Mouse (Mus musculus) forebrain, embryonic 10.5 days (tissue): Measurements from ENCODE around the gene Carmil3. TPM values are rescaled to one million over a fixed set of nuclear protein-coding genes. Genes with fewer than 3 reads are reported as not detected.

Experiments used
- DNase-seq: peaks from one replicate; pipeline ENCODE4 v3.0.0-alpha.2; 2017; ENCODE audit warnings: low spot score; ENCODE audit errors: extremely low spot score
- H3K27ac ChIP-seq: fragments of 300-500 bp; sonication (generic); 2 replicates; pipeline ENCODE4 v1.5.1; 2016; ENCODE audit warnings: mild to moderate bottlenecking
- H3K27me3 ChIP-seq: fragments of 300-500 bp; sonication (generic); 2 replicates; pipeline ENCODE4 v1.6.1; 2016; ENCODE audit warnings: mild to moderate bottlenecking; ENCODE audit not compliant: poor library complexity, severe bottlenecking
- H3K36me3 ChIP-seq: fragments of 300-500 bp; sonication (generic); replicated peaks from 2 replicates; pipeline ENCODE4 v1.6.1; 2016; ENCODE audit warnings: mild to moderate bottlenecking, moderate library complexity
- H3K4me1 ChIP-seq: fragments of 300-500 bp; sonication (generic); 2 replicates; pipeline ENCODE4 v1.6.1; 2016
- H3K4me3 ChIP-seq: fragments of 300-500 bp; sonication (generic); 2 replicates; pipeline ENCODE4 v1.5.1; 2016; ENCODE audit warnings: mild to moderate bottlenecking, moderate library complexity
- H3K9me3 ChIP-seq: fragments of 300-500 bp; sonication (generic); 2 replicates; pipeline ENCODE4 v1.6.1; 2016; ENCODE audit warnings: mild to moderate bottlenecking, moderate library complexity
- WGBS: fragments of 180-500 bp; shearing (Covaris S2); methylation state at CpG from one replicate; pipeline ENCODE4 v1.1.7; 2016; 5-methylcytosine and 5-hydroxymethylcytosine counted together
- polyA plus RNA-seq: library from polyadenylated mRNA; unstranded; fragments of >200 nt; fragmentation: Nextera tagmentation; extraction: Ambion mirVana; gene quantifications from 2 replicates; pipeline ENCODE4 v1.2.1, GENCODE M21; 2016

Gene Carmil3
- polyA plus RNA-seq, 1 experiment from 2014 or later = 5.1 TPM

DNA sequence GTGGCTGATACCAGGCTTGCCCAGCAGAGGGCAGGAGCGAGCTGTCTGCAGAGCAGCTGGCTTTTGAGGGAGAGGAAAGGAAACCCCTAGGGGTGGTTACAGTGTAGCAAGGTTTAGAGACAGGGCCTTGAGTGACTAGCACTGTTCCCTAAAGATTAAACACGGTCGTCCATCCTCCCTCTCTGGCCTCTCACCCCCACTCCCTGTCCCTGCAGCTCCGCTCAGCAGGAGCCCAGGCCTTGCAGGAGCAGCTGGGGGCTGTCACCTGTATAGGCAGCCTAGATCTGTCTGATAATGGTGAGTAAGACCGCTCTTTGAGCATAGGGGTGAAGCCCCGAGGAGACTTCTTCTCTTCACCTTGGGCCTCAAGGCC lies 7.0 kb downstream of the Carmil3 start:
- H3K36me3 ChIP-seq = peaks cover 76% of the 10 kb centered on the region
- WGBS = 37% methylated on average over 6 of the region's 6 CpGs

DNA sequence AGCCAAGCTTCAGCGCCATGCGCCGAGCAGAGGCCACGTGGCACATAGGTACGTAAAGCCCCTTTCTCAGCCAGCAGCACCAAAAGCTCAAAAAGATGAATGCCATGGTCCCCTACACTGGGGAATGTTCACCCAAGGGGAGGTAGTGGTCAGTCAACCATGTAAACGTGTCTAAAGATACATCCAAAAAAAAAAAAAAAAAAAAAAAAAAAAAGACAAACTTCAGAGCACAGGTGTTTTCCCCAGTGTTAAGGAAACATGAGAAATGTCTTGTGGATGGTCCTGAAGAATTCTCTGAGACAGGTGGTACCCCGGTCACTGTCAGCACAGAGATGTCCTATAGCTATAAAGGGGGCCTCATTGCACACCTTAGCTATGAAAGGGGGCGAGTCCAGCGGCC lies 15.2 kb downstream of the Carmil3 start:
- Histone ChIP-seq H3K4me3 (no peak overlapping the region), H3K27ac (no peak overlapping the region), H3K27me3 (peaks cover 3% of the 10 kb centered on the region; the same call in 1 of the 2 replicates), H3K4me1 (peaks cover 5% of the 10 kb centered on the region; the same call in 1 of the 2 replicates), H3K36me3 (peaks cover 24% of the 10 kb centered on the region), H3K9me3 (no peaks in the 10 kb centered on the region)
- DNase-seq = no peak
- 88% methylated on average over 9 of the region's 9 CpGs for WGBS

More for the DNA sequence above, 7.0 kb downstream of the Carmil3 start:
- Histone ChIP-seq H3K4me1 (peaks cover 8% of the 10 kb centered on the region; the same call in 1 of the 2 replicates), H3K27ac (peak overlapping the region; percentile 60; the same call in 1 of the 2 replicates), H3K27me3 (peaks cover 3% of the 10 kb centered on the region; the same call in 1 of the 2 replicates), H3K4me3 (0 out of 2 replicates have a peak overlapping the region, but pooled peaks have one; percentile 5), H3K9me3 (no peaks in the 10 kb centered on the region)
- peak; percentile 85 for DNase-seq

- Histone ChIP-seq H3K27me3 (peaks cover 19% of the 10 kb centered on the region), H3K36me3 (peaks cover 6% of the 10 kb centered on the region; the same call in 1 of the 2 replicates), H3K27ac (no peak overlapping the region), H3K4me1 (peaks cover 13% of the 10 kb centered on the region; the same call in 1 of the 2 replicates), H3K4me3 (no peak overlapping the region), H3K9me3 (no peaks in the 10 kb centered on the region)
- no peak for DNase-seq
- 64% methylated on average over 7 of the region's 7 CpGs for WGBS
Observed at GRCm38 (mm10) chr14:55507801-55508200, 17.4 kb downstream of the Carmil3 start.

DNA sequence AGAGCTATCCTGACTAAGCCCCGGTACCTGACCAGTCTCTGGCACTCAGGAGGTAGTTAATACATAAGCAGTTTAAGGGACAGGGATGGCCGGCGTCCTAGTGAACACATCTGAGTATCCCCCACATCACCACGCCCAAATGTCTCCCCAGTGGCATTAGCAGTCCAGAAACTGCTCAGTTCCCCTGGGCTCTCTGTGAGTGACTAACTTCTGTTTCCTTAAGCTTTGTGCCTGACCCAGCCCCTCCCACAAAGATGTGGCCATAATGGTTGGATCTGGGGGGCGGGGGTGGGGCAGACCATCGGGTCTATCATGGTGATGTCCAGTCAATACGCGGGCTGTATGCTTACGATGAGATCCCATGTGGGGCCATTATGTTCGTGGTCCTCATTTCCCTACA lies 19.1 kb downstream of the Carmil3 start:
- Histone ChIP-seq H3K27ac (no peak overlapping the region), H3K27me3 (peaks cover 22% of the 10 kb centered on the region), H3K4me1 (peaks cover 13% of the 10 kb centered on the region; the same call in 1 of the 2 replicates), H3K4me3 (no peak overlapping the region), H3K9me3 (no peaks in the 10 kb centered on the region), H3K36me3 (no peaks in the 10 kb centered on the region)
- no peak for DNase-seq
- WGBS = 86% methylated on average over 10 of the region's 10 CpGs

DNA sequence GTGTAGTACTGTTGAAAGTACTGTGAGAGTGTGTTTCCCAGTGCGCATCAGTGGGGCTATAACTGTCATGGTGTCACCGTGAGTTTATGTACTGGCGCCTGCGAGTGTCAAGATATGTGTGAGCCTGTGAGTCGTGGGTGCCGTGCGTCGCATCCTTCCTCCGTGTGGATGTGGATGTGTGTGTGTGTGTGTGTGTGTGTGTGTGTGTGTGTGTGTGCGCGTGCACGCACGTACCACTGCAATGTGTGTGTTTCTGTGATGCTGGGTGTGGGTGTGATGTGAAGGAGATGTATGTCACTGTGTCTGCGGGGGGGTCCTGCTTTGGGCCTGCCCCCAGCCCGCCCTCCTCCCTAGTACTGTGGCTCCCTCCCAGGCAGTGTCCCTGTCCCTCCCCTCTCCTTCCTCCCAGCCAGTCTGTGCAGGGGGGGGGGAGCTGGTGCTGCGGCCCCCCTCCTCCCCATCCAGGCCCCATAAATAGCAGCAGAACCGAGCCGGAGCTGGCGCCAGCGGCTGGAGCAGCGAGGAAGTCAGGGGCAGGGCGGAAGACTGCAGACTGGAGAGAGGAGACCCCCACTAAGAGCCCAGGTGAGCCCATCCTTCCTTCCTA lies 19.8 kb downstream of the Carmil3 start, which contains the start of gene Cpne6:
Cpne6 (plus strand) TSS at position 321 of the 607 bp plus-strand sequence.
- Histone ChIP-seq H3K4me1 (peaks cover 13% of the 10 kb centered on the region; the same call in 1 of the 2 replicates), H3K36me3 (no peaks in the 10 kb centered on the region), H3K27me3 (peaks cover 22% of the 10 kb centered on the region), H3K9me3 (no peaks in the 10 kb centered on the region), H3K4me3 (no peak within 1 kb of the TSS), H3K27ac (0 out of 2 replicates have a peak within 1 kb of the TSS, but pooled peaks have one; percentile 15)
- no peak for DNase-seq
- 76% methylated on average over 21 of the region's 22 CpGs for WGBS

- WGBS = 64% methylated on average over 7 of the region's 7 CpGs
- Histone ChIP-seq H3K4me1 (peaks cover 13% of the 10 kb centered on the region; the same call in 1 of the 2 replicates), H3K36me3 (no peaks in the 10 kb centered on the region), H3K9me3 (no peaks in the 10 kb centered on the region), H3K4me3 (no peak overlapping the region), H3K27ac (no peak overlapping the region), H3K27me3 (peaks cover 22% of the 10 kb centered on the region)
- no peak for DNase-seq
Observed at GRCm38 (mm10) chr14:55511037-55511436, 20.6 kb downstream of the Carmil3 start.

- DNase-seq = no peak
- WGBS = 72% methylated on average over 10 of the region's 10 CpGs
- Histone ChIP-seq H3K27me3 (peaks cover 46% of the 10 kb centered on the region), H3K4me1 (peaks cover 22% of the 10 kb centered on the region), H3K9me3 (no peaks in the 10 kb centered on the region), H3K27ac (no peak overlapping the region), H3K36me3 (no peaks in the 10 kb centered on the region), H3K4me3 (no peak overlapping the region)
Observed at GRCm38 (mm10) chr14:55513927-55514326, 23.5 kb downstream of the Carmil3 start.

GRCm38 (mm10) chr14:55515846-55516245 lies 25.4 kb downstream of the Carmil3 start:
- 87% methylated on average over 4 of the region's 4 CpGs for WGBS

DNA sequence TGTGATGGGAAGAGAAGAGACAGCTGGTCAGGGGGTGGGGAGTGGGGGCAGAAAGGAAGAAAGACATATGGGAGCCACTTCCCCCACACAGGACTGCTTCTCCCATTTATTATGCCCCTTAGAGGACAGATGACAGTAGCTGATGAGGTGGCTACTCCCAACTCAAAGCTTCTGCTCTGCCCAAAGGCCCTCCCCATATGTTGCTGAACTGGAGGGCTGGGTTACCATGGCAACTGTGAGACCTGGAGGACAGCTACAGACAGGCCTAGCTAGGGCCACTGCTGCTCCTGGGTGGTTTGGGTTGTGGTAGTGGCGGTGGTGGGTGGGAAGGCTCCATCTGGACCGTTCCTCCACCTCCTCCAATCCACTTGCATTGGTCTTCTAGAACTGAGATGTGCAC lies 28.4 kb downstream of the Carmil3 start:
- no peak overlapping the region for H3K27ac ChIP-seq
- H3K9me3 ChIP-seq = no peaks in the 10 kb centered on the region
- H3K27me3 ChIP-seq = peaks cover 73% of the 10 kb centered on the region
- no peak for DNase-seq
- H3K36me3 ChIP-seq = no peaks in the 10 kb centered on the region
- 76% methylated on average over 2 of the region's 2 CpGs for WGBS
- H3K4me1 ChIP-seq = peaks cover 26% of the 10 kb centered on the region
- no peak overlapping the region for H3K4me3 ChIP-seq

More at GRCm38 (mm10) chr14:55515846-55516245, 25.4 kb downstream of the Carmil3 start:
- H3K36me3 ChIP-seq = no peaks in the 10 kb centered on the region
- DNase-seq = no peak
- H3K4me1 ChIP-seq = peaks cover 28% of the 10 kb centered on the region
- no peaks in the 10 kb centered on the region for H3K9me3 ChIP-seq
- no peak overlapping the region for H3K4me3 ChIP-seq
- H3K27ac ChIP-seq = no peak overlapping the region
- H3K27me3 ChIP-seq = peaks cover 60% of the 10 kb centered on the region

DNA sequence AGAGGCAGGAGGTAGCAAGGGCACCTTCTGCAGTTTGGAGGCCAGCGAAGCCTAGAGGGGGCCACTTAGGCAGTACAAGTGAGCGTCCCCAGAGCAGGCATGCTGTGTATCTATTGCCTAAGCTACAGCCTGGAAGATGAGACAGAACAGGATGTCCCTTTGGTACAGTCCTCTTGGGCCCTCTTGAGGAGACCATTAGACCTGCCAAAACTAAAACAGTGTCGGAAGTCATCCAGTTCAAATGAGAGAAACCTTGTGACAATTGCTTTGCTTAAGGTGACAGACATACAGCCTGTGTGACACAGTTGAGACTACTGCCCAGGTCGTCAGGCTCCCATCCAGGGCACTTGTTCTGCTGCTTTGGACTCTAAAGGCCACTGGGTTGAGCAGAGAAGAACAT lies 29.2 kb downstream of the Carmil3 start:
- Histone ChIP-seq H3K9me3 (no peaks in the 10 kb centered on the region), H3K4me1 (peaks cover 26% of the 10 kb centered on the region), H3K36me3 (no peaks in the 10 kb centered on the region), H3K4me3 (no peak overlapping the region), H3K27ac (no peak overlapping the region), H3K27me3 (peaks cover 80% of the 10 kb centered on the region)
- 68% methylated on average over 4 of the region's 4 CpGs for WGBS
- DNase-seq = no peak

DNA sequence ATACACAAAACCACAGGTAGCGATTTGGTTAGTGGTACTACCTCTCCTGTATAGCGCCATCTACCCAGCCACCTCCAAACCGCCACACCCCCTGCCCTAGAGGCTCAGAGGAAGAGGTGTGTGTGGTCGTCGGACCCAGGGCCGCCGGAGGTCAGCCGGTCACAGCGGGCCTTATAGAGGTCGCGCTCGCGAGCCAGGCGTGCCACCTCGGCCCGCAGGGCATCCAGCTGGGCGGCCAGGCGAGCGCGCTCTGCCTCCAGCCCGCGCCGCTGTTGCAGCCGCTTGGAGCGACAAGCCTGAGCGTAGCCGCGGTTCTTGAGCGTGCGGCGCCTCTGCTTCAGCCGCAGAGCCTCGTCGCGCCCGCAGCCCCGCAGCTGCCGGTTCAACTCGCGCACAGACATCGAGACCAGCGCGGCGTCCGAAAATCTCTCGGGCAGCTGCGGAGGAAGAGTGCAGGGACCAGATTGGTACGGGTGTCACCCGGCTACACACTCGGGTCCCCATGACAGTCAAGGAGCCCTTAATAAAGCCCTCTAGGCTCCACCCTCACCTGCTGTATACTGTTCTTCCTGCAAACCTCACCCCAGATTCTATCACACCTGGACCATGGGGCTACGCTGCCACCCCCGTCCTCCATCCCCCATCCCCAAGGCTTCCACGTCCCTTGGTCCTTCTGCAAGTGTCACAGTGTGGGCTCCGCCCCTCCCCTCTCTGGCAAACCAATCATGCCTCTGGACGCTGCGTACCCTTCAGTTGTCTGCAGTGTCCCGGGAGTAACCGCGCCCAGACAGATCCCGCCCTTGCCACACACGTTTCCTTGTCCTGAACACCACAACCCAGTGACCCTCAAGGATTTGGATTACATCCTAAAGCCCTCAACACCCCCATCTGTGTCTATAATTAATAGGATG lies 30.3 kb downstream of the Carmil3 start:
- H3K4me1 ChIP-seq = peaks cover 26% of the 10 kb centered on the region
- H3K27me3 ChIP-seq = peaks cover 84% of the 10 kb centered on the region
- WGBS = under 1% methylated on average over 61 of the region's 61 CpGs
- H3K4me3 ChIP-seq = peak overlapping the region; percentile 59
- peak overlapping the region; percentile 56; the same call in 1 of the 2 replicates for H3K27ac ChIP-seq
- no peaks in the 10 kb centered on the region for H3K36me3 ChIP-seq
- H3K9me3 ChIP-seq = no peaks in the 10 kb centered on the region
- peak; percentile 37 for DNase-seq

GRCm38 (mm10) chr14:55524062-55524461 lies 33.6 kb downstream of the Carmil3 start:
- no peaks in the 10 kb centered on the region for H3K36me3 ChIP-seq
- H3K27ac ChIP-seq = no peak overlapping the region
- no peak overlapping the region for H3K4me3 ChIP-seq
- no peaks in the 10 kb centered on the region for H3K9me3 ChIP-seq
- no peak for DNase-seq
- 72% methylated on average over 4 of the region's 4 CpGs for WGBS
- peaks cover 15% of the 10 kb centered on the region for H3K4me1 ChIP-seq
- peaks cover 59% of the 10 kb centered on the region for H3K27me3 ChIP-seq
